Mouse (Mus musculus) hindbrain, embryonic 14.5 days (tissue): ENCODE results near the gene Atp6v0d1. TPM values are rescaled to one million over a fixed set of nuclear protein-coding genes. Genes with fewer than 3 reads are reported as not detected.
A peak's percentile ranks its signal among the peaks of the same experiment; 100 is the strongest.

Source experiments
- ATAC-seq: fragments of 200-750 bp; cut with Nextera tagmentation; 2 replicates; pipeline ENCODE4 v1.8.0; 2017; ENCODE audit warnings: moderate number of reproducible peaks, mild to moderate bottlenecking, moderate TSS enrichment, moderate library complexity; ENCODE audit not compliant: low FRiP score
- DNase-seq: peaks from one replicate; pipeline ENCODE4 v3.0.0-alpha.2; 2015; ENCODE audit warnings: low spot score
- H3K27ac ChIP-seq: fragments of 300-500 bp; sonication (generic); 2 replicates; pipeline ENCODE4 v1.5.1; 2014; ENCODE audit warnings: mild to moderate bottlenecking, moderate library complexity
- H3K27me3 ChIP-seq: fragments of 300-500 bp; sonication (generic); 2 replicates; pipeline ENCODE4 v1.6.1; 2014; ENCODE audit warnings: mild to moderate bottlenecking, low read length, mixed read lengths; ENCODE audit not compliant: control insufficient read depth, insufficient read depth
- H3K36me3 ChIP-seq: fragments of 300-500 bp; sonication (generic); replicated peaks from 2 replicates; pipeline ENCODE4 v1.6.1; 2014; ENCODE audit not compliant: control insufficient read depth, insufficient read depth
- H3K4me1 ChIP-seq: fragments of 300-500 bp; sonication (generic); replicated peaks from 2 replicates; pipeline ENCODE4 v1.6.1; 2014; ENCODE audit warnings: antibody characterized with exemption, low read length, mixed read lengths; ENCODE audit not compliant: control insufficient read depth, insufficient read depth
- H3K4me2 ChIP-seq: fragments of 300-500 bp; sonication (generic); replicated peaks from 2 replicates; pipeline ENCODE4 v1.6.1; 2014; ENCODE audit warnings: mild to moderate bottlenecking, moderate library complexity
- H3K4me3 ChIP-seq: fragments of 300-500 bp; sonication (generic); replicated peaks from 2 replicates; pipeline ENCODE4 v1.5.1; 2014; ENCODE audit warnings: mild to moderate bottlenecking, low read length
- H3K9ac ChIP-seq: fragments of 300-500 bp; sonication (generic); 2 replicates; pipeline ENCODE4 v1.6.1; 2014
- H3K9me3 ChIP-seq: fragments of 300-500 bp; sonication (generic); 2 replicates; pipeline ENCODE4 v1.6.1; 2016; ENCODE audit warnings: low read length; ENCODE audit not compliant: control insufficient read depth
- WGBS: fragments of 180-500 bp; shearing (Covaris S2); extraction: QIAGEN DNeasy Blood & Tissue Kit; methylation state at CpG from one replicate; pipeline ENCODE4 v1.1.7; 2014; 5-methylcytosine and 5-hydroxymethylcytosine counted together
- polyA plus RNA-seq: library from polyadenylated mRNA; unstranded; fragments of >200 nt; fragmentation: Nextera tagmentation; extraction: Ambion mirVana; gene quantifications from 2 replicates; pipeline ENCODE4 v1.2.1, GENCODE M21; 2014

The Atp6v0d1 gene
- polyA plus RNA-seq, 1 experiment from 2014 or later = 231 TPM

- Histone ChIP-seq H3K9ac (no peak overlapping the region), H3K36me3 (peaks cover 35% of the 10 kb centered on the region), H3K9me3 (no peaks in the 10 kb centered on the region), H3K4me1 (peaks cover 34% of the 10 kb centered on the region), H3K27ac (no peak overlapping the region), H3K4me3 (no peak overlapping the region), H3K27me3 (no peaks in the 10 kb centered on the region), H3K4me2 (no peak overlapping the region)
- no peak for DNase-seq
- 0% methylated on average over 3 of the region's 3 CpGs for WGBS
- no peak for ATAC-seq
These were observed 44.8 kb downstream of the Atp6v0d1 start for GRCm38 (mm10) chr8:105521061-105521460.

GRCm38 (mm10) chr8:105520521-105520920 is 45.3 kb downstream of the Atp6v0d1 start:
- Histone ChIP-seq H3K9me3 (no peaks in the 10 kb centered on the region), H3K27ac (no peak overlapping the region), H3K4me1 (peaks cover 34% of the 10 kb centered on the region), H3K27me3 (no peaks in the 10 kb centered on the region), H3K36me3 (peaks cover 34% of the 10 kb centered on the region), H3K4me3 (no peak overlapping the region), H3K4me2 (peak overlapping the region; percentile 87), H3K9ac (no peak overlapping the region)
- ATAC-seq (no peak), DNase-seq (no peak)
- WGBS = 26% methylated on average over 5 of the region's 5 CpGs

GRCm38 (mm10) chr8:105519591-105519990 is 46.3 kb downstream of the Atp6v0d1 start:
- H3K4me3 ChIP-seq = peak overlapping the region; percentile 49
- H3K4me2 ChIP-seq = peak overlapping the region; percentile 87
- no peak overlapping the region for H3K27ac ChIP-seq
- ATAC-seq = no peak
- no peaks in the 10 kb centered on the region for H3K27me3 ChIP-seq
- peak overlapping the region; percentile 60 for H3K9ac ChIP-seq
- peaks cover 25% of the 10 kb centered on the region for H3K36me3 ChIP-seq
- 0% methylated on average over 2 of the region's 2 CpGs for WGBS
- DNase-seq = no peak
- peaks cover 34% of the 10 kb centered on the region for H3K4me1 ChIP-seq
- no peaks in the 10 kb centered on the region for H3K9me3 ChIP-seq

GRCm38 (mm10) chr8:105518436-105519313 is 47.2 kb downstream of the Atp6v0d1 start, which contains the start of gene Hsd11b2:
Hsd11b2 (plus strand) TSS chr8:105518755.
- WGBS = under 1% methylated on average over 65 of the region's 68 CpGs
- Histone ChIP-seq H3K27me3 (no peaks in the 10 kb centered on the region), H3K4me3 (peak within 1 kb of the TSS; percentile 49), H3K9ac (peak within 1 kb of the TSS; percentile 60), H3K4me2 (peak within 1 kb of the TSS; percentile 87), H3K36me3 (peaks cover 15% of the 10 kb centered on the region), H3K4me1 (peaks cover 34% of the 10 kb centered on the region), H3K27ac (peak within 1 kb of the TSS; percentile 44; the same call in 1 of the 2 replicates), H3K9me3 (no peaks in the 10 kb centered on the region)
- peak; percentile 46 for DNase-seq
- ATAC-seq = peak; percentile 55

GRCm38 (mm10) chr8:105517346-105517745 is 48.5 kb downstream of the Atp6v0d1 start:
- H3K27me3 ChIP-seq = no peaks in the 10 kb centered on the region
- H3K4me1 ChIP-seq = peaks cover 34% of the 10 kb centered on the region
- no peak overlapping the region for H3K27ac ChIP-seq
- no peak overlapping the region for H3K4me2 ChIP-seq
- peaks cover 7% of the 10 kb centered on the region for H3K36me3 ChIP-seq
- H3K9me3 ChIP-seq = no peaks in the 10 kb centered on the region
- WGBS = 48% methylated on average over 8 of the region's 8 CpGs
- ATAC-seq (no peak), DNase-seq (no peak)
- H3K4me3 ChIP-seq = no peak overlapping the region
- H3K9ac ChIP-seq = no peak overlapping the region

- Histone ChIP-seq H3K27me3 (no peaks in the 10 kb centered on the region), H3K9ac (peak overlapping the region; percentile 28; the same call in 1 of the 2 replicates), H3K36me3 (no peaks in the 10 kb centered on the region), H3K9me3 (no peaks in the 10 kb centered on the region), H3K4me3 (no peak overlapping the region; the same call in 1 of the 2 replicates), H3K4me1 (peaks cover 31% of the 10 kb centered on the region), H3K27ac (no peak overlapping the region), H3K4me2 (peak overlapping the region; percentile 43)
- peak; percentile 48; the same call in 1 of the 2 replicates for ATAC-seq
- 12% methylated on average over 12 of the region's 12 CpGs for WGBS
- peak; percentile 90 for DNase-seq
These were observed 49.7 kb downstream of the Atp6v0d1 start for GRCm38 (mm10) chr8:105516018-105516645.

- H3K4me1 ChIP-seq = peaks cover 18% of the 10 kb centered on the region
- DNase-seq = no peak
- H3K4me2 ChIP-seq = no peak overlapping the region
- H3K9ac ChIP-seq = no peak overlapping the region
- H3K9me3 ChIP-seq = no peaks in the 10 kb centered on the region
- no peaks in the 10 kb centered on the region for H3K27me3 ChIP-seq
- no peak overlapping the region for H3K27ac ChIP-seq
- H3K4me3 ChIP-seq = no peak overlapping the region
- H3K36me3 ChIP-seq = no peaks in the 10 kb centered on the region
- 83% methylated on average over 5 of the region's 5 CpGs for WGBS
- no peak for ATAC-seq
These were observed 51.2 kb downstream of the Atp6v0d1 start for GRCm38 (mm10) chr8:105514656-105515055.

GRCm38 (mm10) chr8:105514194-105514593 is 51.7 kb downstream of the Atp6v0d1 start:
- H3K27ac ChIP-seq = no peak overlapping the region
- 88% methylated on average over 6 of the region's 6 CpGs for WGBS
- DNase-seq (no peak), ATAC-seq (no peak)
- H3K36me3 ChIP-seq = no peaks in the 10 kb centered on the region
- H3K9me3 ChIP-seq = no peaks in the 10 kb centered on the region
- H3K27me3 ChIP-seq = no peaks in the 10 kb centered on the region
- peaks cover 14% of the 10 kb centered on the region for H3K4me1 ChIP-seq
- H3K4me2 ChIP-seq = no peak overlapping the region
- no peak overlapping the region for H3K4me3 ChIP-seq
- no peak overlapping the region for H3K9ac ChIP-seq

GRCm38 (mm10) chr8:105509997-105510735 is 55.7 kb downstream of the Atp6v0d1 start:
- DNase-seq (no peak), ATAC-seq (no peak)
- H3K27me3 ChIP-seq = no peaks in the 10 kb centered on the region
- WGBS = 54% methylated on average over 12 of the region's 12 CpGs
- H3K9ac ChIP-seq = no peak overlapping the region
- no peak overlapping the region for H3K4me3 ChIP-seq
- H3K4me1 ChIP-seq = no peaks in the 10 kb centered on the region
- no peaks in the 10 kb centered on the region for H3K9me3 ChIP-seq
- no peak overlapping the region for H3K27ac ChIP-seq
- no peak overlapping the region for H3K4me2 ChIP-seq
- no peaks in the 10 kb centered on the region for H3K36me3 ChIP-seq
